Mouse (Mus musculus): Measurements from ENCODE around the gene Zranb3.
"Not testable (repeated sequence)": the region's sequence is repeated elsewhere in the genome, so short reads cannot be mapped to it uniquely, and the experiment has no call there.

Gene Zranb3

DNA sequence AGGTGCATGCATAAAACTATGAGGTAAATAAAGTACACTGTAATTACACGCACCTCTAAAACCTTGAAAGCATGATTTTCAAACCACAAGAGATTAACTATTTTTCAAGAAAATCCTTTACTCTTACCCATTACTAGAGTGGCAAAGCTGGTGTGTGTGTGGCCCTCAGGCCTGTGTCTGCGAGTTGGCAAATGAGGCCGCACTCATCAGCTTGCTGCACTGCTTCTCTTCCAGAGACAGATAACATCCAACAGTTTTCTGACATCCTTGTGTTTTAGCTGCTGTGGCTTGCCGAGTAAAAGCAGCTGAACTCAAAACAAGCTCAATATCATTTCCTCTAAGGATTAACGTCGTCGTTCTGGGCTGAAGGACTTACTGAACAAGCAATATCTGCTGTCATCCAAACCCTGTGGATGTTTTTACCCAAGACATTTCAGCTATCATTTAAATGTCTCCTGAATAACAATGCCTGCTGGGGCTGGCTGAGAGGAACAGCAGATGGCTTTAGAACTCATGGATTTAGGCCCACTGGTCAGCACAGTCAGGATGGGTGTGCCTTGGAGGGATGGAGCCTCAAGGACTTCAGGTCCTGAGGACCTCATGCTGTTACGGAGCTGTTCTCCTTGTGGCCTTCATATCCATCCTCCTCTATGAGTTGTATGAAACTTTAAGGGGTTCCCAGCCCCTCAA is 42.0 kb downstream of the Zranb3 start:
- no peak for DNase-seq (ENCODE audit: low read depth, low spot score)

DNA sequence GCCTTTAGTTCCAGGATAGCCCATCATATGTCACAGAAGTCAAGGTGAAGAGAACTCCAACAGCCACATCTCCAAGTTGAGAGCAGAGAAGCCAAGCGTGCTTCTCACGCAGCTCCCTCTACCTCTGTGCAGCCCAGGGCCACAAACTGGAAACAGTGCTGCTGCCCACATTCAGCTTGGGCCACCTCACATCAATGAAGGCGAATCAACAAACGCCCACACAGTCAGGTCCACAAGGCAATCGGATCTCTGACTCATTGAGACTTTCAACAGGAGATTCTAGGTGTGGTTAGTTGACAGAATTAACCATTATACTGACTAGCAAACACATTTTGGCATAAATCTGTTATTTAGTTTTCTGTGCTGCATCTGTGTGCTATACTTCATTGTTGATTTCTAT is 44.2 kb downstream of the Zranb3 start:
- no peak for DNase-seq (ENCODE audit: low read depth, low spot score)

- no peak for DNase-seq (ENCODE audit: low read depth, low spot score)
These were observed 45.6 kb downstream of the Zranb3 start for GRCm38 (mm10) chr1:128057269-128057668.

DNA sequence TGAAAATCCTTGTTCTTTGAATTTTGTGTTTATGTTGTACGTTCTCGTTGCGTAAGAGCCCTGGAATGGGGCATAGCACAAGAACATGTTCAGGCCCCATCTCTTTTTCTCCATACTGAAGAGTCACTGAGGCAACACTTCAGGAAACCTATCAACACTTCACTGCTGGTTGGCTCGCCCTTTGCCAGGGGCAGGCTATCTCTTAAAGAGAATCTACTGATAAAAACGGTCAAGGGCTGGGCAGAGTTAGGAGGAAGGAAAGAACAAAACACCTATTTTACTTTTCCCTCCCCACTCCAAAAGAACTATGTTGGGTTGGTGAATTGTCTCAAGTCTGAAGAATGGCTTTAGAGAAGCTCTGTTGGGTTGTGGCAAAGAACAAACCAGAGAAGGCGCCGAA is 55.9 kb downstream of the Zranb3 start:
- DNase-seq (ENCODE audit: low read depth, low spot score), result no peak

GRCm38 (mm10) chr1:128046455-128046854 is 56.4 kb downstream of the Zranb3 start:
- DNase-seq (ENCODE audit: low read depth, low spot score), result no peak

DNA sequence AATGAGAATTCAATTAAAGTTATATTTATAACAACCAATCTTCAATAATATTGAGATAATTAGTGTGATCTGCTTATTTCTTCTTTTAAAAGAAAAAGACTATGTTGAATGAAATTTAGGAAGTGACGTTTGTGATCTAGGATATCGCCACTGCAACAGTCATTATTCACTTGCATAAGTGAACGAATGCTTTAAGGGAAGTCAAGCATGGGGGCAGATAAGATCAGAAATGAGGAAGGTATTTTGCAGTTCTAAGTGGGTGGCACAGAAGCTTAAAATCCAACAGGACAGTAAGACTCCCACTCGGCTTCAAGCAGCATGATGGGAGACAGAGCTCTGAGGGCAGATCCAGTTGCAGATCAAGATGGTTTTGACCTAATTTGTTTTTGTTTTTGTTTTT is 58.7 kb downstream of the Zranb3 start:
- no peak for DNase-seq (ENCODE audit: low read depth, low spot score)

DNA sequence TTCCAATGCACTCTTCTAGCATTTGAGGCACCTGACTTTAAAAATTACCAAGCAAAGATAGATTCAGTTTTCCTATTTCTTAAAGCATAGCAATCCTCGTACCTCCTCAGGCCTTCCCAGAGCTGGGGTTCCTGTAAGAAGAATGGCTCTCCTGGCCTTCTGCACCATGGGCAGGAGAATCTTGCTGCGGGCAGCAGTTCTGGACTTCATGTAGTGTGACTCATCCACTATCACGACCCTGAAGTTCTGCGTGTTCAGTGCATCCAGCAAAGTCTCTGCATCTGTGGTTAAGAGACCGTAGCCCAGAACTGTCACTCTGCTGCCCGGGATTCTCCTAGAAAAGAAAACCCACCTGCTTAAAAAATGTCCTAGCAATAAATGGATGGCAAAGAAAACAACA is 66.6 kb downstream of the Zranb3 start:
- DNase-seq (ENCODE audit: low read depth, low spot score), result no peak

DNA sequence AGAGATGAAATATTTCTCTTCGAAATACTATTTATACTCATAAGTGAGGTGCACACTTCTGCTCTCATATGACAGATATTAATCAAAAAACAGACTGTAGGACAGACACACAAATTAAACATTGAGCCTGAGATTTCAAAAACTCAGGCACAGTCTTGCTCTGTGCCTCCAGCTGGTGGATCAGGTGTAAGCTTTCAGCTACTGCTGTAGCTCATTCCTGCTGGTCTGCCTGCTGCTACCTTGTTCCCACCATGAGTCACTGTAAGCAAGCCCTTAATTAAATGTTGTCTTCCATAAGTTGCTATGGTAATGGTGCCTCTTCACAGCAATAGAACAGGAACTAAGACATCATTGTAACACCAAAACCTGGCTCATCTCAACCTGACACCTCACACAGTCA is 70.7 kb downstream of the Zranb3 start:
- no peak for DNase-seq (ENCODE audit: low read depth, low spot score)

GRCm38 (mm10) chr1:128031524-128031923 is 71.3 kb downstream of the Zranb3 start:
- DNase-seq (ENCODE audit: low read depth, low spot score), result no peak

GRCm38 (mm10) chr1:128024363-128025114 is 78.3 kb downstream of the Zranb3 start:
- DNase-seq (ENCODE audit: low read depth, low spot score), result no peak

DNA sequence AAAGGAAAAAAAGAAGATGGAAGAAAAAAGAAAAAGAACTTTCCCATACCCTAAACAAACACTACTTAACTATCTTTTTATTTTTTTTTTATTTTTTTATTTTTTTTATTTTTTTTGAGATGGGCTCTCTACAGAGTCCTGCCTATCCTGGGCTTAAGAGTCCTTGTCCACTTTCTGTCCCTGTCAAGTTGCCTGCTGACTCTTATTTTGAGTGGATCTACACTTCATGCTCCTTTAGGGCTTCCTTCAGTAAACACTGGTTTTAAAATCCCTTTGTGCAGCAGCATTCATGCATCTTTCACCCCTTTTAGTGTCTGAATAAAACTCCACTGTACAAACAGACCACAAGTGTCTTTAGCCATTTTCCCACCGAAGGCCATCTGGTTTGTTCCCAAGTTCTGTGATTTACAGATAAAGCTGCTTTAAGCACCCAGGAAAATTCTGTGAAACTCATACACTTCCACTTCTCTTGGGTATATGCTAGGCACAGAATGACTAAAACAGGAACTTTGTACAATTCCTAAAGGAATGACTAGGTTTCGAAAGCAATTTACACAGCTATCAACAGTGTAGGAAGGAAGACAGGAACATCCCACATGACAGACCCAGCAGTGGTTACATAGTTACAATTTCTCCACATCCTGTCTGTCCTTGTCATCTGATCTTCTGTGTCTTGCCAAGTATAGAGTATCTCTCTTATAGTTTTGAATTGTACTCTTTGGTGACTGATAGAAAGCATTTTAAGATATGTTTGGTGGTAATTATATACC is 82.7 kb downstream of the Zranb3 start:
- DNase-seq (ENCODE audit: low read depth, low spot score), result no peak

DNA sequence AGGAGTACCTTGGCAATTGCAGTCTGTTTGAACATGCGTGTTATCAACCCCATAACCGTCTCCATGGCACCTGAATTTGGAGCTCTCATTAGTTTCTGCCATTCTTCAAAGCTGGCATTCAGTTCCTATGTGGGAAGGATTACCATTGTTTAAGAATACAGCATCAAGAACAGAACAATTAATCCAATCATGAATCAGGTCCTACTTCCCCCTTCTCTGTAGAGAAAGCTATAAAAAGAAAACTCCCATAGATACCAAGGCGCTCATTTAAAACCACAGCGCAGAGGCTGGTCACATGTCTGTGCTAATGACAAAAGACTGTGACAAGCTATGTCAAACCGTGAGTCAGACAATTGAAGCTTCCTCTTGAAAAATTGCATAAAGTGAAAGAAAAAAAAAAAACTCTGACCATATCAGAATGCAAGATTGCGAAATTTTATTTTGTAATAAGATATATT is 86.8 kb downstream of the Zranb3 start:
- DNase-seq (ENCODE audit: low read depth, low spot score), result peak; percentile 20

- DNase-seq (ENCODE audit: low read depth, low spot score), result no peak
These were observed 89.0 kb downstream of the Zranb3 start for GRCm38 (mm10) chr1:128013698-128014386.

- no peak for DNase-seq (ENCODE audit: low read depth, low spot score)
These were observed 93.1 kb downstream of the Zranb3 start for GRCm38 (mm10) chr1:128009751-128010150.

DNA sequence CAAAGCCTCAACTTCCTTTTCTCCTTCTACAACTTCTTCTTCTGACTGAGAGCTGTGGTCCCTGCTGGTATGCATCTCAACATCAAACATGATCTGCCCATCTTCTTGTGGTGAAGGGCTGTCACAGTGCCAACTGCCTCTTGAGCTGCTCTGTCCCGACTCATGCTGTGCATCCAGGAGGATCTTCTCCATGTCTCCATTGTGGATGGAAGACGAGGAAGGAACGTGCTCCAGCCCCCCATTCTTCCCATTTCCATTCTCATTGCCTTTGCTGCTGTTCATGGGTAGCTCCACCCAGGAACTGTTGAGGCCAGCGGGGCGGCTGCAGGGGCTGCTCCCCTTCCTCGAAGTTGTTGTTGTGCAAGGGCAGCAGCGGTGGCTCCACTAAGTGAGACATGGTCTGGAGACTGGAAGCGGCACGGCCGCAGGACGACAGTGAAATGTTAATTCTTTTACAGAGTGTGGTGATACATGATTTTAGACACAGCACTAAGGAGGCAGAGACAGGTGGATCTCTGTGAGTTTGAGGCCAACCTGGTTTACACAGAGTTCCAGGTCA is 96.7 kb downstream of the Zranb3 start:
- not testable (repeated sequence) for DNase-seq (ENCODE audit: low read depth, low spot score)

DNA sequence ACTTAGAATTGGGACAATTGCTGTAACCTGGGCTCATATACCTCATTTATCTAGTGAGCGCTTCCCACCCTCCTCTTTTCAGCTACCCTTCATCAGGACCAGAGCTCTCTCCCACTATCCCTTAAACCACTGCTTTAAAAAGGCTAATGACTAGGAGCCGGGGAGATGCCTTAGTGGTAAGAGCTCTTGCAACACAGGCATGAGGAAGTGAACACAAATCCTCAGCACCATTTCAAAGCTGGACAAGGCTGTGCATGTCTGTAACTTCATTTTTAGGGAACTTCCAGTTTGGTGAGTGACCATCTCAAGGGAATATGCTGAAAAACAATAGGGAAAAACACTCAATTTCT is 98.5 kb downstream of the Zranb3 start:
- DNase-seq (ENCODE audit: low read depth, low spot score), result no peak

DNA sequence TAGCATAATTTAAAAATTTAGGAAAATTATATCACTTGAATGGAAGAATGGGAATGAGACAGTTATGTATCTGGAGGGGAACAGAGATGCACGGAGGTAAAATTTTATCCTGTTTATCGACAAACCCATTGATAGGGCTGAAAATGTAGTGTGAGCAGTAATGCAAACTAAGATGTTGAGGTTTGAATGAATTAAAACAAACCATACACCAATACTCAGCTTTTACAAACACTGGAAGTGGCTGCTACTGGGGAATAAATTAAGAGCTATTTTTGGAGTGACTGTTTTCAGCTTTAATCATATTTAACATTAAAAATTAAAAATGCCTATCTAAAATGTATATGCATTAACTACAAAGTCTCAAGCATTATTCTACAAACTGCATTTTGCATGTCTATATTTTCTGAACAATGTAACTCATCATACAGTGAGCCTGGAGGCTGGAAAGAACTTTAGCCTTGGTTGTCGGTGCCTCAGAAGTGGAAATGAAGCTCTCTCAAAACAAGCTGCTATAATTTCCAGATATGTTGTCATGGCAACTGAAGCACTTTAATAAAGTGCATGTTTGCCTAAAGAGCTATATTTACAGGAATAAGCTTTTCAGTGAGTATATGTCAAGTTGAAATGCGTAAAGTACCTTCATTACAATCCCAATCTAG is 99.0 kb downstream of the Zranb3 start:
- DNase-seq (ENCODE audit: low read depth, low spot score), result no peak

DNA sequence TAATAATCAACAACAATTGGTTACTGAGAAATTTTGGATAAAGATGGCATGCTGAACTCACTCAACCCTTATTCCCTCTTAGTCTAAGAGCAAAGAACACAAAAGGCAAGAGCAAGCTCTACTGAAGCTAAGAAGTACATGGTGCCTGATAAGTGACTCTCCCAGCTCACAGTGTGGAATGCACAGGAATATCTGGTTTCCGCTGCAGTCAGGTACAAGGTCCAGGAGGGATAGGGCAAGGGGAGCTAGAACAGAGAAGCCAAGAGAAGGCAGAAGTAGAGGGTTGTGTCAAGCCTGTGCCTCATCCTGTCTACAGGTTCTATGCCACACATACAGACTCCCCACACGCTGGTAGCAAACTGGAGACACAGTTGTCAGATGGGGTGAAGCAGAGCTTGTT is 100.7 kb downstream of the Zranb3 start:
- no peak for DNase-seq (ENCODE audit: low read depth, low spot score)

- DNase-seq (ENCODE audit: low read depth, low spot score), result not testable (repeated sequence)
These were observed 101.9 kb downstream of the Zranb3 start for GRCm38 (mm10) chr1:128000931-128001330.

DNA sequence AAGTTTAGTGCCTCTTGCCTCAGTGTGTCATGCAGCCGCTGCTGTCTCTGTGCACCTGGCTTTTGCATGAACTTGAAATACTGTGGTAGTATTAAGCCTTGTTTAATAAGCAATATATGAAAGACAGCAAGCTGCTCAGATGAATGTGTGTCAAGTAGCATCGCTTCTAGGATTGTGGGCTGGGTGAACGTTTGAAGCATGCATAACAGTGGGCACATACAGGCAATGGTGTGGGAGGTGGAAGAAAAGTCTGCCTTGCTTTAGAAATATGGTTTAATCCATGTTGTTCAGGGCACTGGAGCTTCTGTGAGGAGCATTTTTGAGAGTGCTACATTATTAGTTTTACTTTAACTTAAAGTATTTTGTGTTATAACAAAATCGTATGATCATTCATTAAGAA is 109.0 kb downstream of the Zranb3 start:
- DNase-seq (ENCODE audit: low read depth, low spot score), result no peak
